Mouse (Mus musculus) cerebellum, adult 2 months (tissue): ENCODE data around the gene Tcf12.

ENCODE experiments used
- CTCF ChIP-seq: fragments of 200-500 bp; IDR thresholded peaks from 2 replicates; pipeline ENCODE4 v1.5.1; 2011; ENCODE audit warnings: low read depth, mild to moderate bottlenecking, control low read depth, low read length, moderate library complexity, borderline replicate concordance; ENCODE audit not compliant: insufficient read depth
- POLR2A ChIP-seq: fragments of 200-500 bp; IDR thresholded peaks from 2 replicates; pipeline ENCODE4 v1.6.1; 2011; ENCODE audit warnings: low read length, control low read depth, borderline replicate concordance; ENCODE audit not compliant: insufficient read depth

DNA sequence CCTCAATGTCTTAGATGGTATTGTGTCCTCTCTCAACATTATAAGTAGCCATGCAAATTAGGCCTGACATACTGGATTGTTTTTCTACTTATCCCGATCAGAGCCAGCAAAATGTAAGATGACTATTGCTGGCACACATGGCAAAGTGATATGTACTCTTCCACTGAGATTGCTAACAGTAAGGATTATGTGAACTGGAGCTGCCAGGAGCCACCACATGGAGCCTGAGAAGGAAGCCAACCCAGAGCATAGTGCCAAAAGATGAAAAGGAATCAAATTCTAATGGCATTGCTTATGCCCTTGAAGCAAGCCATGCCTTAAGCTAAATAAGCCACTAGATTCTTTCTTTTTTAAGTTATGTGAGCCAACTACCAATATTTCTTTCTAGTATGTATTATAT, 13.8 kb upstream of the Tcf12 start:
- TF ChIP-seq POLR2A, result no peak
- no peak for TF ChIP-seq CTCF
